Mouse (Mus musculus) neural tube, embryonic 11.5 days (tissue): ENCODE data around the gene Sirpa. TPM values are rescaled to one million over a fixed set of nuclear protein-coding genes. Genes with fewer than 3 reads are reported as not detected.

Experiments used
- ATAC-seq: fragments of 200-750 bp; cut with Nextera tagmentation; 2 replicates; pipeline ENCODE4 v1.8.0; 2017; ENCODE audit warnings: moderate number of reproducible peaks, mild to moderate bottlenecking, moderate TSS enrichment, moderate library complexity; ENCODE audit not compliant: insufficient read depth, low FRiP score, low TSS enrichment
- DNase-seq: peaks from one replicate; pipeline ENCODE4 v3.0.0-alpha.2; 2015; ENCODE audit warnings: low spot score
- H3K27ac ChIP-seq: fragments of 300-500 bp; sonication (generic); 2 replicates; pipeline ENCODE4 v1.5.1; 2014; ENCODE audit warnings: low read depth, mild to moderate bottlenecking, low read length
- H3K27me3 ChIP-seq: fragments of 300-500 bp; sonication (generic); 2 replicates; pipeline ENCODE4 v1.6.1; 2014; ENCODE audit warnings: mild to moderate bottlenecking, low read length, mixed read lengths; ENCODE audit not compliant: control insufficient read depth, insufficient read depth
- H3K36me3 ChIP-seq: fragments of 300-500 bp; sonication (generic); 2 replicates; pipeline ENCODE4 v1.6.1; 2014; ENCODE audit warnings: mild to moderate bottlenecking, low read length, moderate library complexity, mixed read lengths; ENCODE audit not compliant: control insufficient read depth, insufficient read depth
- H3K4me1 ChIP-seq: fragments of 300-500 bp; sonication (generic); 2 replicates; pipeline ENCODE4 v1.6.1; 2014; ENCODE audit warnings: low read length, mixed read lengths; ENCODE audit not compliant: control insufficient read depth, insufficient read depth
- H3K4me2 ChIP-seq: fragments of 300-500 bp; sonication (generic); 2 replicates; pipeline ENCODE4 v1.6.1; 2014; ENCODE audit warnings: low read depth, mild to moderate bottlenecking, moderate library complexity
- H3K4me3 ChIP-seq: fragments of 300-500 bp; sonication (generic); 2 replicates; pipeline ENCODE4 v1.5.1; 2014; ENCODE audit warnings: low read depth, low read length
- H3K9ac ChIP-seq: fragments of 300-500 bp; sonication (generic); 2 replicates; pipeline ENCODE4 v1.6.1; 2014; ENCODE audit warnings: mild to moderate bottlenecking, low read length
- H3K9me3 ChIP-seq: fragments of 300-500 bp; sonication (generic); 2 replicates; pipeline ENCODE4 v1.6.1; 2016; ENCODE audit warnings: low read length; ENCODE audit not compliant: control insufficient read depth
- WGBS: fragments of 180-500 bp; shearing (Covaris S2); extraction: QIAGEN DNeasy Blood & Tissue Kit; methylation state at CpG from one replicate; pipeline ENCODE4 v1.1.7; 2014; 5-methylcytosine and 5-hydroxymethylcytosine counted together
- polyA plus RNA-seq: library from polyadenylated mRNA; unstranded; fragments of >200 nt; fragmentation: Nextera tagmentation; extraction: Ambion mirVana; gene quantifications from 2 replicates; pipeline ENCODE4 v1.2.1, GENCODE M21; 2014

Sirpa gene
- polyA plus RNA-seq, 1 experiment from 2014 or later, result 18.9 TPM

GRCm38 (mm10) chr2:129575113-129575512, 17.5 kb upstream of the Sirpa start:
- WGBS, result 94% methylated on average over 4 of the region's 4 CpGs
- Histone ChIP-seq H3K4me1 (peaks cover 5% of the 10 kb centered on the region), H3K4me2 (no peak overlapping the region), H3K9ac (no peak overlapping the region), H3K27me3 (0 out of 2 replicates have a peak, but pooled peaks cover 5% of the 10 kb centered on the region), H3K9me3 (no peaks in the 10 kb centered on the region), H3K36me3 (no peaks in the 10 kb centered on the region), H3K27ac (no peak overlapping the region), H3K4me3 (no peak overlapping the region)
- ATAC-seq, result no peak
- DNase-seq, result no peak

GRCm38 (mm10) chr2:129576611-129577447, 15.8 kb upstream of the Sirpa start:
- Histone ChIP-seq H3K27me3 (0 out of 2 replicates have a peak, but pooled peaks cover 5% of the 10 kb centered on the region), H3K4me1 (peaks cover 5% of the 10 kb centered on the region), H3K4me2 (no peak overlapping the region), H3K36me3 (no peaks in the 10 kb centered on the region), H3K4me3 (no peak overlapping the region), H3K9me3 (no peaks in the 10 kb centered on the region), H3K9ac (no peak overlapping the region), H3K27ac (no peak overlapping the region)
- ATAC-seq, result no peak
- DNase-seq, result no peak
- WGBS, result 88% methylated on average over 8 of the region's 8 CpGs

- H3K4me1 ChIP-seq, result no peaks in the 10 kb centered on the region
- 86% methylated on average over 4 of the region's 4 CpGs for WGBS
- no peak overlapping the region for H3K27ac ChIP-seq
- H3K4me3 ChIP-seq, result no peak overlapping the region
- no peak for ATAC-seq
- H3K9me3 ChIP-seq, result no peaks in the 10 kb centered on the region
- H3K9ac ChIP-seq, result no peak overlapping the region
- H3K36me3 ChIP-seq, result no peaks in the 10 kb centered on the region
- DNase-seq, result no peak
- H3K27me3 ChIP-seq, result no peaks in the 10 kb centered on the region
- H3K4me2 ChIP-seq, result no peak overlapping the region
Measured at GRCm38 (mm10) chr2:129580656-129581055, 12.0 kb upstream of the Sirpa start.

- H3K27ac ChIP-seq, result no peak overlapping the region
- no peak overlapping the region for H3K9ac ChIP-seq
- 48% methylated on average over 3 of the region's 3 CpGs for WGBS
- no peaks in the 10 kb centered on the region for H3K36me3 ChIP-seq
- no peak overlapping the region for H3K4me2 ChIP-seq
- no peak overlapping the region for H3K4me3 ChIP-seq
- DNase-seq (no peak), ATAC-seq (no peak)
- H3K9me3 ChIP-seq, result no peaks in the 10 kb centered on the region
- H3K4me1 ChIP-seq, result no peaks in the 10 kb centered on the region
- H3K27me3 ChIP-seq, result no peaks in the 10 kb centered on the region
Measured at GRCm38 (mm10) chr2:129581826-129582225, 10.8 kb upstream of the Sirpa start.

GRCm38 (mm10) chr2:129582261-129582660, 10.4 kb upstream of the Sirpa start:
- no peak for ATAC-seq
- H3K4me2 ChIP-seq, result no peak overlapping the region
- no peaks in the 10 kb centered on the region for H3K9me3 ChIP-seq
- WGBS, result 84% methylated on average over 4 of the region's 4 CpGs
- no peaks in the 10 kb centered on the region for H3K4me1 ChIP-seq
- no peak overlapping the region for H3K9ac ChIP-seq
- H3K36me3 ChIP-seq, result no peaks in the 10 kb centered on the region
- H3K27ac ChIP-seq, result no peak overlapping the region
- H3K27me3 ChIP-seq, result no peaks in the 10 kb centered on the region
- DNase-seq, result no peak
- H3K4me3 ChIP-seq, result no peak overlapping the region

DNA sequence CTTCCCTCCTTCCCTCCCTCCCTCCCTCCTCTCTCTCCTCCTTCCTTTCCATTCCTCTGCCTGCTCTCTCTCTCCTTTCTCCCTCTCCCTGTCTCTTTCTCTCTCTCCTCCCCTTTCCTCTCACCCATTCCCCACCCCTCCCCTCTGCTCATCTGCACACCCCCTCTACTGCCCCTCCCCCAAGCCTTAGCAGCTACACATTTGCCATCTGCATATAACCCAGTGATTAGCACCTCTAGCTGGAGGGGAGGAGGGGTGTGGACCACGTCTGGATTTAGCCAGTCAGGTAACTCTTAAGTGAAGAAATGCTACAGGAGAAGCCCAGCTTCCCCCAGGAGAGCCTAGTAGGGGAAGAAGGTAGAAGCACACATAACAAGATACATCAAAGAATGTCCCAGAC, 7.7 kb upstream of the Sirpa start:
- H3K27me3 ChIP-seq, result no peaks in the 10 kb centered on the region
- 6% methylated on average over 1 of the region's 1 CpGs for WGBS
- H3K4me1 ChIP-seq, result no peaks in the 10 kb centered on the region
- no peak overlapping the region for H3K27ac ChIP-seq
- no peak overlapping the region for H3K4me3 ChIP-seq
- H3K4me2 ChIP-seq, result no peak overlapping the region
- H3K9ac ChIP-seq, result no peak overlapping the region
- no peak for DNase-seq
- no peak for ATAC-seq
- no peaks in the 10 kb centered on the region for H3K36me3 ChIP-seq
- no peaks in the 10 kb centered on the region for H3K9me3 ChIP-seq

DNA sequence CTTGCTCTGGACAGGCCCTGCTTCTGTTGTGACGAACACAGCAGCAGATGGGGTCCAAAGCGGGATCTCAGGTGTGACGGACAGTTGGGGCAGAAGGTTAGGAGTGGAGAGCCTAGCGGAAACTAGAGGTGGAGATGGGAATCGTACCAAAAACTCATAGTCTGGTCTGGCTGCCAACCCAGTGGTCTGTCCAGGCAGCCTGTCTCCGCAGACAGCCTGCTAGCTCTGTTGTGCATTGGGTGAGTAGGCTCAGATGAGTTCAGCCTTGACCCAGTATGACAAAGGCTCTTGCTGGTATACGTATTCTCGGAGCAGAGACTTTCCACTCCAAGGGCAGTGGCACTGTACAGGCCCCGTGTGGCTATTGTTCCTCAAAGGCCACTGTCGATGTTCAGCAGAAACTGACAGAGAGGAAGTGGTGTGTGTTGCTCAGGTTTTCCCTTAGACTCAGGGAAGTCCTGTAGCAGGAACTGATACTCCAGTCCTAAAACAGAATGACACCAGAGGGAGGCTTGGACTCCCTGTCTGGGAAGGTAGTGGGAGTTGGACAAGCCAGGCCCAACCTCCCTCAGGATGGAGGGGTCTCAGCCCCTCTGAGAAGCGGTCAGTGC, 6.6 kb upstream of the Sirpa start:
- no peak overlapping the region for H3K27ac ChIP-seq
- ATAC-seq, result no peak
- H3K4me1 ChIP-seq, result no peaks in the 10 kb centered on the region
- WGBS, result 85% methylated on average over 11 of the region's 11 CpGs
- no peaks in the 10 kb centered on the region for H3K9me3 ChIP-seq
- H3K36me3 ChIP-seq, result no peaks in the 10 kb centered on the region
- no peaks in the 10 kb centered on the region for H3K27me3 ChIP-seq
- H3K9ac ChIP-seq, result no peak overlapping the region
- H3K4me2 ChIP-seq, result no peak overlapping the region
- DNase-seq, result no peak
- H3K4me3 ChIP-seq, result no peak overlapping the region

DNA sequence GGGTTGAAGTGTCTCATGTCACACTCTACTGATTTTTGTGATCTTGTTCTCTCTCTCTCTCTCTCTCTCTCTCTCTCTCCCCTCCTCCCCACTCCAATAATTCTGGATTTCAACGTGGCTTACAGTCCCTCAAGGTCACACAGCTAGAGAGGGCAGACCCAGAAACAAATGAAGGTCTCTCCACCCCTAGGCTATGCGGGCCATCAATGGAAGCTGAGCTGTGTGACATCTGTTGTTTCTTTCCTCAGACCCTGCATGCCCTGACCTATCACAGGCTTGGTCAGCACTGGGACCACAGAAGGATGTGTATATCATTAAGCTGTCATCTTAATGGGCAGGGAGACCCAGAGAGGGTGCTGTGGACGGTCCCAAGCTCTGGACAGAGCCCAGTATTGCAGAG, 5.4 kb upstream of the Sirpa start:
- ATAC-seq (no peak), DNase-seq (no peak)
- Histone ChIP-seq H3K9ac (no peak overlapping the region), H3K4me3 (no peak overlapping the region), H3K9me3 (no peaks in the 10 kb centered on the region), H3K4me1 (no peaks in the 10 kb centered on the region), H3K36me3 (no peaks in the 10 kb centered on the region), H3K4me2 (no peak overlapping the region), H3K27ac (no peak overlapping the region), H3K27me3 (no peaks in the 10 kb centered on the region)
- WGBS, result 48% methylated on average over 3 of the region's 3 CpGs

DNA sequence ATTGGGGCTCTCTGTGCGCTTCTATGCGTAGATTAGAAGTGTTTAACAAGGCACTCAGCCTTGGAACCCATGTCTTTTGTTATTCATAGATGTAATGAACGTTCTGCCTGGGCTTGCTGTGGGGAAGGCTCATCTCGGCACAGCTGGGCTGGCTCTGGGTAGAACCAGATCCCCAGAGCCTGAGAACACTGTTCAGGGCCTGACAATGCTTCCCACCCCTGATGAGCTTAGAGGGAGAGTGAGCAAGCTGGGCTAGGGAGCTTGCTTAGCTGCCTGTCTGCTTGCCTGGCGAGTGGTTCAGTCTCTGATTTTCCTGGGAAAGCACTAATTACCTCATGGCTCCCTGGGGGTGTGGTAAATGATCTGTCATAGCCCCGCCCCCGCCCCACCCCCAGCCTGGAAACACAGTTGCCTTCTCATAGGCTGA, 4.8 kb upstream of the Sirpa start:
- no peaks in the 10 kb centered on the region for H3K36me3 ChIP-seq
- H3K27me3 ChIP-seq, result no peaks in the 10 kb centered on the region
- H3K9ac ChIP-seq, result no peak overlapping the region
- ATAC-seq (no peak), DNase-seq (no peak)
- 15% methylated on average over 7 of the region's 7 CpGs for WGBS
- H3K4me2 ChIP-seq, result no peak overlapping the region
- H3K4me1 ChIP-seq, result no peaks in the 10 kb centered on the region
- no peak overlapping the region for H3K27ac ChIP-seq
- H3K4me3 ChIP-seq, result no peak overlapping the region
- H3K9me3 ChIP-seq, result no peaks in the 10 kb centered on the region
